Mouse (Mus musculus) intestine, embryonic 14.5 days (tissue): Measurements from ENCODE around the gene Gm21976. TPM values are rescaled to one million over a fixed set of nuclear protein-coding genes. Genes with fewer than 3 reads are reported as not detected.

Experiments
- ATAC-seq: fragments of 200-750 bp; cut with Nextera tagmentation; replicated peaks from 2 replicates; pipeline ENCODE4 v1.8.0; 2017; ENCODE audit warnings: low read depth, moderate number of reproducible peaks, moderate TSS enrichment, moderate library complexity; ENCODE audit not compliant: low FRiP score, low TSS enrichment
- DNase-seq: peaks from one replicate; pipeline ENCODE4 v3.0.0-alpha.2; 2018; ENCODE audit warnings: low spot score
- H3K27ac ChIP-seq: fragments of 300-500 bp; sonication (generic); 2 replicates; pipeline ENCODE4 v1.5.1; 2014; ENCODE audit warnings: low read depth, mild to moderate bottlenecking, control low read depth
- H3K27me3 ChIP-seq: fragments of 300-500 bp; sonication (generic); replicated peaks from 2 replicates; pipeline ENCODE4 v1.6.1; 2014; ENCODE audit warnings: low read length, control low read depth; ENCODE audit not compliant: control insufficient read depth, insufficient read depth
- H3K36me3 ChIP-seq: fragments of 300-500 bp; sonication (generic); 2 replicates; pipeline ENCODE4 v1.6.1; 2014; ENCODE audit warnings: low read length, control low read depth; ENCODE audit not compliant: control insufficient read depth, insufficient read depth
- H3K4me1 ChIP-seq: fragments of 300-500 bp; sonication (generic); replicated peaks from 2 replicates; pipeline ENCODE4 v1.6.1; 2014; ENCODE audit warnings: low read length, control low read depth, mixed read lengths; ENCODE audit not compliant: control insufficient read depth, insufficient read depth
- H3K4me2 ChIP-seq: fragments of 300-500 bp; sonication (generic); 2 replicates; pipeline ENCODE4 v1.6.1; 2014; ENCODE audit warnings: low read length
- H3K4me3 ChIP-seq: fragments of 300-500 bp; sonication (generic); 2 replicates; pipeline ENCODE4 v1.5.1; 2014; ENCODE audit warnings: low read depth, low read length, control low read depth, mixed read lengths
- H3K9ac ChIP-seq: fragments of 300-500 bp; sonication (generic); 2 replicates; pipeline ENCODE4 v1.6.1; 2014; ENCODE audit warnings: mild to moderate bottlenecking, low read length
- H3K9me3 ChIP-seq: fragments of 300-500 bp; sonication (generic); 2 replicates; pipeline ENCODE4 v1.6.1; 2016; ENCODE audit warnings: low read length, control low read depth; ENCODE audit not compliant: control insufficient read depth
- WGBS: fragments of 180-500 bp; shearing (Covaris S2); extraction: QIAGEN DNeasy Blood & Tissue Kit; methylation state at CpG from one replicate; pipeline ENCODE4 v1.1.7; 2014; 5-methylcytosine and 5-hydroxymethylcytosine counted together
- polyA plus RNA-seq: library from polyadenylated mRNA; unstranded; fragments of >200 nt; fragmentation: Nextera tagmentation; extraction: Ambion mirVana; gene quantifications from 2 replicates; pipeline ENCODE4 v1.2.1, GENCODE M21; 2014

The Gm21976 gene
- polyA plus RNA-seq, 1 experiment from 2014 or later: not detected

DNA sequence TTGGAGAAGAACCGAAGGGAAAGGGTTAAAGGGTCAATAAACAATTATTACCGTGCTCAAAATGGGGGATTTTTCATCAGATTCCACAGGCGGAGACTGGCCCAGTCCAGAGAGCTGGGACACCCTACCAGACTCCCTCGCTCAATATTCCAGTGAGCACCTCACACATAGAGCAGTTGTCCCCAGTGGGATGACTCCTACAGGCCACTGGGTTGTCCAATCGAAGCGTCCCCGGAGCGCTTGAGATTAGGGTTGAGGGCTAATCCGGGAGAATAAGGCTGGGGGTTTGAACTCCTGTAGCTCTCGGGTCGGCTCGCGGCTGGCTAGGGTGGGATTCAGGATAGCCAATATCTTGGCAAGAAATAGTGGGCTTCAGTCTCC, 74.0 kb downstream of the Gm21976 start:
- WGBS: under 1% methylated on average over 13 of the region's 13 CpGs
- no peak overlapping the region for H3K9ac ChIP-seq
- no peaks in the 10 kb centered on the region for H3K36me3 ChIP-seq
- peaks cover 92% of the 10 kb centered on the region for H3K27me3 ChIP-seq
- no peaks in the 10 kb centered on the region for H3K9me3 ChIP-seq
- peak overlapping the region; percentile 74 for H3K4me2 ChIP-seq
- DNase-seq (no peak), ATAC-seq (0 out of 2 replicates have a peak, but pooled peaks have one; percentile 19)
- peak overlapping the region; percentile 41 for H3K4me3 ChIP-seq
- H3K27ac ChIP-seq: no peak overlapping the region
- peaks cover 21% of the 10 kb centered on the region for H3K4me1 ChIP-seq

DNA sequence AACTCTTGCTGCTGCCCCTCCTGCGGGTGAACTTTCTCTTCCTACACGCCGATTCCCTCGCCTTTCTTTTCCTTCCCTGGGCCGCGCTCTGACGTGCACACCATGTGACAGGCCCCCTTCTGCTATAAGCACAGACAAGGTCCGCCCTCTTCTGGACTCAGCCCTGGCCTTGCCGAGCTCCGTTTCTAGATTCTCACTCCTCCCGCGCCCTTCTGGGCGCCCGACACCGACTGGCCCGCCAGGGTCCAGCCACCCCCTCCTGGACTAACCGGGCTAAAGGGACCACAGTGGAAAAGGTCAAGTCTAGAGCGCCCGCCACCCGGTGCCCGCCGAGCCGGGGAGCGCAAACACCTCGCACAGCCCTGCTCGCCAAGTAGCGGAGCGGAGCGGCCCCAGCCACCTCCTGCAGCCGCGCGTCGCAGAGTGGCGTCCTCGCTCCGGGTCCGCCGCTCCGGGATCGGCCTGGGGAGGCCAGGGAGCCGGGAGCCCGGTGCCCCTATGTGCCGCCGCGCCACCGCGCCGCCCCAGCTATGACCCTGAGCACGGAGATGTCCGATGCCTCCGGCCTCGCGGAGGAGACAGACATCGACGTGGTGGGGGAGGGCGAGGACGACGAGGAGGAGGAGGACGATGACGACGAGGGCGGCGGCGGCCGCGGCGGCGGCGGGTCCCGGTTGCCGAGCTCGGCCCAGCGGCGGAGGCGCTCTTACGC, 74.6 kb downstream of the Gm21976 start, which contains the start of gene Foxd1:
TSS of gene Foxd1 (plus strand) at position 153 of the 712 bp plus-strand sequence.
- DNase-seq (peak; percentile 88), ATAC-seq (peak; percentile 84)
- WGBS: under 1% methylated on average over 72 of the region's 76 CpGs
- H3K4me2 ChIP-seq: peak within 1 kb of the TSS; percentile 74
- no peaks in the 10 kb centered on the region for H3K9me3 ChIP-seq
- no peaks in the 10 kb centered on the region for H3K36me3 ChIP-seq
- no peak within 1 kb of the TSS for H3K27ac ChIP-seq
- H3K4me1 ChIP-seq: peaks cover 21% of the 10 kb centered on the region
- H3K27me3 ChIP-seq: peaks cover 97% of the 10 kb centered on the region
- no peak within 1 kb of the TSS for H3K9ac ChIP-seq
- peak within 1 kb of the TSS; percentile 41 for H3K4me3 ChIP-seq

DNA sequence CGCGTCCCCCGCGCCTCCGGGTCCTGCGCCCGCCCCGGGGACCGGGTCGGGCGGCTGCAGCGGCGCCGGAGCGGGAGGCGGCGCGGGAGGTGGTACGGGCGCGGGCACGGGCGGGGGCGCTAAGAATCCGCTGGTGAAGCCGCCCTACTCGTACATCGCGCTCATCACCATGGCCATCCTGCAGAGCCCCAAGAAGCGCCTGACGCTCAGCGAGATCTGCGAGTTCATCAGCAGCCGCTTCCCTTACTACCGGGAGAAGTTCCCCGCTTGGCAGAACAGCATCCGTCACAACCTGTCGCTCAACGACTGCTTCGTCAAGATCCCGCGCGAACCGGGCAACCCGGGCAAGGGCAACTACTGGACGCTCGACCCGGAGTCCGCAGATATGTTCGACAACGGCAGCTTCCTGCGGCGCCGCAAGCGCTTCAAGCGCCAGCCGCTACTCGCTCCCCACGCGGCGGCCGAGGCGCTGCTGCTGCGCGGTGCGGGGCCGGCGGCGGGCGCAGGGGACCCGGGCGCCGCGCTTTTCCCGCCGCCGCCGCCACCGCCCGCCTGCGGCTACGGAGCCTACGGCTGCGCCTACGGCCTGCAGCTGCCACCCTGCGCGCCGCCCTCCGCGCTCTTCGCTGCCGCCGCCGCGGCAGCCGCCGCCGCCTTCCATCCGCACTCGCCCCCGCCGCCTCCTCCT, 75.3 kb downstream of the Gm21976 start:
- H3K4me1 ChIP-seq: peaks cover 21% of the 10 kb centered on the region
- DNase-seq: peak; percentile 87
- H3K36me3 ChIP-seq: no peaks in the 10 kb centered on the region
- H3K9me3 ChIP-seq: no peaks in the 10 kb centered on the region
- no peak overlapping the region for H3K27ac ChIP-seq
- 0 out of 2 replicates have a peak overlapping the region, but pooled peaks have one; percentile 10 for H3K9ac ChIP-seq
- under 1% methylated on average over 91 of the region's 102 CpGs for WGBS
- peak overlapping the region; percentile 41 for H3K4me3 ChIP-seq
- peak overlapping the region; percentile 74 for H3K4me2 ChIP-seq
- H3K27me3 ChIP-seq: peaks cover 98% of the 10 kb centered on the region
- no peak for ATAC-seq

DNA sequence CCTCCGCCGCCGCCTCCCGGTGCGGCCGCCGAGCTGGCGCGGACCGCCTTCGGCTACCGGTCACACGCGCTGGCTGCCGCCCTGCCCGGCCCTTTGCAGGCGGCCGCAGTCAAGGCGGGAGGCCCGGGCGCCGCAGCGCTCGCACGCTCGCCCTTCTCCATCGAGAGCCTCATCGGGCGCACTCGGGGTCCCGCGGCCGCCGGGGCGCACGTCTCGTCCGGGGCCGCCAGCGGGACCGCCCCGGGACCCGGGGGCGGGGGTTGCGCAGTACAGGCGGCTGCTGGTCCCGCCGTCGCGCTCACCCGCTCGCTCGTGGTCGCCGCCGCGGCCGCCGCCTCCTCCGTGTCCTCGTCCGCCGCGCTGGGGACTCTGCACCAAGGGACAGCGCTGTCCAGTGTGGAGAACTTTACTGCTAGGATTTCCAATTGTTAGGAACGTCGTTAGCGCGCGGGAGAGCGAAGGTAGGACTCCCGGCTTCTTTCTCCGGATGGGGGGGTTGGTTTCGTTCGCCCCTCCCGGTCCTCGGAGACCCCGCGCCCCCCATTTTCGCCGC, 75.9 kb downstream of the Gm21976 start:
- Histone ChIP-seq H3K9me3 (no peaks in the 10 kb centered on the region), H3K4me1 (peaks cover 21% of the 10 kb centered on the region), H3K4me3 (peak overlapping the region; percentile 41), H3K4me2 (peak overlapping the region; percentile 74), H3K27ac (no peak overlapping the region), H3K9ac (0 out of 2 replicates have a peak overlapping the region, but pooled peaks have one; percentile 10), H3K27me3 (peaks cover 98% of the 10 kb centered on the region), H3K36me3 (no peaks in the 10 kb centered on the region)
- DNase-seq (peak; percentile 78), ATAC-seq (0 out of 2 replicates have a peak, but pooled peaks have one; percentile 22)
- WGBS: under 1% methylated on average over 78 of the region's 81 CpGs

DNA sequence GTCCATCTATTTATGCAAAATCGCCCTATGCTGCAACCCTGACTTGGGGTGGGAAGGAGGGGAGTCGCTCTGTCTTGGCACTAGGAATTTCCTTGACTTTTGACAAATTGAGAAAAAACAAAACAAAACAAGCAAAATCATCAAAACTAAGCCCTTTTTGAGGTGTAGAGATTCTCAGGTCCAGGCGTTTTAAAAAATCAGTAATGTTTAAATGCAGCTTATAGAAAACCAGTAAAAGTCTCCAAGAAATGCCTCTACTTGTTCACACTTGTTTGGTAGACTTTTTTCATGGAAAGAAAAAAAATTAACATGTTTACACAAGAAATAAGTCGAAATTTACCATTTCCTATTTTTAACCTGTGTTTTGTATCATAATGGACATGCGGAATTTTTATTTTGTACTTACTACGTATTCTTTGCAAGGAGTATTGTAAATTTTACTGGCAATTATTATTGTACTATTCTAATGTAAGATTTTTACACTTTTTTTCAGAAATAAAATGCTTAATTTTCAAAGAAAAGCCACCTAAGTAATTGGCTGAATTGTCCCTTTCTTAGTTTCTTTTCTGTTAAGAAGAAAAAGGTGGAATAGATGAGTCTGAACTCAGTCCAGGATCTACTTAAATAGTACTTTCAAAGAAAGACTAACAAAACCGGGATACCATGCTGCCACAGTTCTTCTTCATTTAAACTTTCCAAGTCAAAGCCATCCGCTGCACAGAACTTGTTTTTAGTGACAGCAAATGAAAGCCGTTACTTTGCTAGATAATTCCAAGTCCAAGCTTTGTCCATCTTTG, 76.7 kb downstream of the Gm21976 start:
- peak; percentile 62 for DNase-seq
- Histone ChIP-seq H3K4me2 (no peak overlapping the region), H3K4me3 (no peak overlapping the region)

More for the DNA sequence above, 76.7 kb downstream of the Gm21976 start:
- H3K9me3 ChIP-seq: no peaks in the 10 kb centered on the region
- no peak overlapping the region for H3K9ac ChIP-seq
- ATAC-seq: no peak
- no peaks in the 10 kb centered on the region for H3K36me3 ChIP-seq
- no peak overlapping the region for H3K27ac ChIP-seq
- H3K4me1 ChIP-seq: peaks cover 21% of the 10 kb centered on the region
- peaks cover 98% of the 10 kb centered on the region for H3K27me3 ChIP-seq
- 5% methylated on average over 9 of the region's 9 CpGs for WGBS

Other genes starting within 250 kb of the Gm21976 start
- gene Arhgef28, start 73.4 kb upstream of the Gm21976 start, polyA plus RNA-seq: 18.2 and 20.1 TPM in 2 replicates
- 39.6 and 44.3 TPM in 2 replicates for gene Utp15, start 16.8 kb upstream of the Gm21976 start, polyA plus RNA-seq
- 26.4 and 29.0 TPM in 2 replicates for gene Ankra2, start 16.8 kb upstream of the Gm21976 start, polyA plus RNA-seq
- gene Btf3, start 37.1 kb downstream of the Gm21976 start, polyA plus RNA-seq: 708 and 729 TPM in 2 replicates
- gene Foxd1, start 74.4 kb downstream of the Gm21976 start, polyA plus RNA-seq: not detected in 2 replicates
- 1.3 and 1.4 TPM in 2 replicates for gene Gm10320, start 212.1 kb downstream of the Gm21976 start, polyA plus RNA-seq